Mouse (Mus musculus): ENCODE results near the gene Sgms1. TPM values are rescaled to one million over a fixed set of nuclear protein-coding genes. Genes with fewer than 3 reads are reported as not detected.

The Sgms1 gene
- polyA plus RNA-seq, 1 experiment from 2014 or later, result 28.9 TPM

DNA sequence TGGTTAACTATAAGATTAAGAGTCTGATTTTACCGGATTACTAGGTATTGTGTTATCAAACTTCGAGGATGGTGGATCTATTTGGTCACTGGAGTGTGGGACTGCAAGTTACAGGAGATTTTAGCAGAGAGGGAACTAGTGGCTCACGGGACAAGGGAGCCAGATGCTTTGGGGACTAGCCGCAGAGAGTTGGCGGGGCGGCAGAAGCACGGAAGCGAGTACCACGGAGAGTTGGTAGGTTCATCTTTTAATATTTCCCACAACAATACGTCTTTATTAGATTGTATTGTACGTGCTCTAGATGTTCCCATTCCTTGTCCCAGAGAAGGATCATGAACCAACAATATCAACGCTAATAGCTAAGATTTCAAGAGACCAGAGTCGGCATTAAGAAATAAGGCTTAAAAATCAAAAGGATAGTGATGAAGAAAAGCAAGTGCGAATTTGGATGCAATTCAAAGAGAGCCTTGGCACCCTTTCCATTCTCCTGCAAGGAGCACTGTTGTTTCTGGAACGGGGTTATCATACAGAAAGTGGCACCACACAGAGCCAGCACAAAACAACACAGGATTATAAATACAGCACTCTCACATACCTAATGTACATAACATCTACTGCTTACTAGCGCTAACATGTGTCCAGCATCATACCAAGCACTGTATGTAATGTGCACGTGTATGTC is 56.6 kb downstream of the Sgms1 start:
- no peak for ATAC-seq (ENCODE audit: insufficient number of reproducible peaks, insufficient read depth, low FRiP score, low TSS enrichment)
- H3K4me2 ChIP-seq (replicated peaks), result no peak overlapping the region
- no peaks in the 10 kb centered on the region for H3K36me3 ChIP-seq
- no peaks in the 10 kb centered on the region for H3K9me3 ChIP-seq
- peaks cover 9% of the 10 kb centered on the region for H3K4me1 ChIP-seq
- no peaks in the 10 kb centered on the region for H3K27me3 ChIP-seq
- H3K9ac ChIP-seq, result no peak overlapping the region
- H3K27ac ChIP-seq, result no peak overlapping the region
- WGBS, result 93% methylated on average over 17 of the region's 17 CpGs
- no peak overlapping the region for H3K4me3 ChIP-seq

GRCm38 (mm10) chr19:32330231-32330630 is 59.3 kb downstream of the Sgms1 start:
- H3K4me1 ChIP-seq, result peaks cover 13% of the 10 kb centered on the region
- no peak overlapping the region for H3K4me2 ChIP-seq (replicated peaks)
- H3K4me3 ChIP-seq, result no peak overlapping the region
- H3K9ac ChIP-seq, result no peak overlapping the region
- H3K27me3 ChIP-seq, result no peaks in the 10 kb centered on the region
- no peak for ATAC-seq (ENCODE audit: insufficient number of reproducible peaks, insufficient read depth, low FRiP score, low TSS enrichment)
- H3K36me3 ChIP-seq, result no peaks in the 10 kb centered on the region
- no peak overlapping the region for H3K27ac ChIP-seq
- no peaks in the 10 kb centered on the region for H3K9me3 ChIP-seq
- WGBS, result 77% methylated on average over 3 of the region's 3 CpGs

- Histone ChIP-seq H3K9me3 (no peaks in the 10 kb centered on the region), H3K9ac (no peak overlapping the region)
- WGBS, result 87% methylated on average over 5 of the region's 5 CpGs
Measured at GRCm38 (mm10) chr19:32329511-32329910, 60.0 kb downstream of the Sgms1 start.

GRCm38 (mm10) chr19:32328089-32328828 is 61.3 kb downstream of the Sgms1 start:
- no peaks in the 10 kb centered on the region for H3K36me3 ChIP-seq

More at GRCm38 (mm10) chr19:32329511-32329910, 60.0 kb downstream of the Sgms1 start:
- H3K4me1 ChIP-seq, result peaks cover 20% of the 10 kb centered on the region
- no peak for ATAC-seq (ENCODE audit: insufficient number of reproducible peaks, insufficient read depth, low FRiP score, low TSS enrichment)
- H3K4me2 ChIP-seq (replicated peaks), result no peak overlapping the region
- H3K27ac ChIP-seq, result no peak overlapping the region
- H3K4me3 ChIP-seq, result no peak overlapping the region
- no peaks in the 10 kb centered on the region for H3K27me3 ChIP-seq
- H3K36me3 ChIP-seq, result no peaks in the 10 kb centered on the region

GRCm38 (mm10) chr19:32326621-32327021 is 62.9 kb downstream of the Sgms1 start:
- H3K27me3 ChIP-seq, result no peaks in the 10 kb centered on the region
- no peak overlapping the region for H3K9ac ChIP-seq
- H3K9me3 ChIP-seq, result no peaks in the 10 kb centered on the region
- 17% methylated on average over 4 of the region's 4 CpGs for WGBS
- H3K4me3 ChIP-seq, result no peak overlapping the region
- no peak overlapping the region for H3K4me2 ChIP-seq (replicated peaks)
- 0 out of 2 replicates have a peak, but pooled peaks have one; percentile 56 for ATAC-seq (ENCODE audit: insufficient number of reproducible peaks, insufficient read depth, low FRiP score, low TSS enrichment)
- peaks cover 41% of the 10 kb centered on the region for H3K4me1 ChIP-seq
- no peak overlapping the region for H3K27ac ChIP-seq
- H3K36me3 ChIP-seq, result no peaks in the 10 kb centered on the region

More at GRCm38 (mm10) chr19:32328089-32328828, 61.3 kb downstream of the Sgms1 start:
- H3K27me3 ChIP-seq, result no peaks in the 10 kb centered on the region
- no peak overlapping the region for H3K9ac ChIP-seq
- no peak overlapping the region for H3K4me2 ChIP-seq (replicated peaks)
- 42% methylated on average over 2 of the region's 2 CpGs for WGBS
- H3K4me3 ChIP-seq, result no peak overlapping the region
- H3K9me3 ChIP-seq, result no peaks in the 10 kb centered on the region
- ATAC-seq (ENCODE audit: insufficient number of reproducible peaks, insufficient read depth, low FRiP score, low TSS enrichment), result no peak
- peaks cover 27% of the 10 kb centered on the region for H3K4me1 ChIP-seq
- no peak overlapping the region for H3K27ac ChIP-seq

- H3K4me1 ChIP-seq, result peaks cover 42% of the 10 kb centered on the region
- H3K9me3 ChIP-seq, result no peaks in the 10 kb centered on the region
- H3K27ac ChIP-seq, result no peak overlapping the region
- no peak overlapping the region for H3K9ac ChIP-seq
- no peak for ATAC-seq (ENCODE audit: insufficient number of reproducible peaks, insufficient read depth, low FRiP score, low TSS enrichment)
- no peak overlapping the region for H3K4me3 ChIP-seq
- H3K4me2 ChIP-seq (replicated peaks), result no peak overlapping the region
- 69% methylated on average over 3 of the region's 3 CpGs for WGBS
- H3K36me3 ChIP-seq, result no peaks in the 10 kb centered on the region
- no peaks in the 10 kb centered on the region for H3K27me3 ChIP-seq
Measured at GRCm38 (mm10) chr19:32326156-32326555, 63.4 kb downstream of the Sgms1 start.

DNA sequence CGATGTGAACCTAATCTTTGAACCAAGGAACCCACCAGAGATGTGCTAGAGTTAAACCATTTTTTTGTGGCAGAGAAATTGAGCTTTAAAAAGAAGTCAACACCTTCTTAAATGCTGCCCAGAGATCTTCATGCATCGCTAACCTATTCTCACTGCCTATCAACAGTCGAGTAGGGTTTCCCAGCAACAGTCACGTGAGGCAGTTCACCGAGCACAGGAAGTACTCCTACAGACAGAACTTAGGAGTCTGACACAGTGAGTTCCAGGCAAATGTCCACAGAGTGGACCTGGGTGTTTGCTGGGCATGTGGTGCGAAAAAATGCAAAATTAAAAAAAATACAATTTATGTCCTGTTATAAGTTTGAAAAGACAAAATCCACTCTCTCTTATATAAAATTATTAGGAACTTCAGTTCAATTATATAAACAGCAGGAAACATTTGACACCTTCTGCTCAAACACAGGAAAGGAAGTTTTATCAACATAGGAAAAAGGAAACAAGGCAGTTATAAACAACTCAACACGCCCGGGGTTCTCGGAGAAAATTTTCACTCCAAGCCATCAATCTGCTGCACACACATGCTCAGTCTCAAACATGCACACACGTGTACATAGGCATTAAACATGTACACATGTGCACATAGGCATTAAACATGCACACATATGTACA is 64.3 kb downstream of the Sgms1 start:
- H3K27me3 ChIP-seq, result no peaks in the 10 kb centered on the region
- H3K36me3 ChIP-seq, result no peaks in the 10 kb centered on the region
- 48% methylated on average over 10 of the region's 10 CpGs for WGBS
- no peak overlapping the region for H3K27ac ChIP-seq
- no peaks in the 10 kb centered on the region for H3K9me3 ChIP-seq
- H3K9ac ChIP-seq, result no peak overlapping the region
- 0 out of 2 replicates have a peak overlapping the region, but pooled peaks have one; percentile 9 for H3K4me2 ChIP-seq (replicated peaks)
- H3K4me3 ChIP-seq, result no peak overlapping the region
- H3K4me1 ChIP-seq, result peaks cover 45% of the 10 kb centered on the region
- ATAC-seq (ENCODE audit: insufficient number of reproducible peaks, insufficient read depth, low FRiP score, low TSS enrichment), result 0 out of 2 replicates have a peak, but pooled peaks have one; percentile 48

DNA sequence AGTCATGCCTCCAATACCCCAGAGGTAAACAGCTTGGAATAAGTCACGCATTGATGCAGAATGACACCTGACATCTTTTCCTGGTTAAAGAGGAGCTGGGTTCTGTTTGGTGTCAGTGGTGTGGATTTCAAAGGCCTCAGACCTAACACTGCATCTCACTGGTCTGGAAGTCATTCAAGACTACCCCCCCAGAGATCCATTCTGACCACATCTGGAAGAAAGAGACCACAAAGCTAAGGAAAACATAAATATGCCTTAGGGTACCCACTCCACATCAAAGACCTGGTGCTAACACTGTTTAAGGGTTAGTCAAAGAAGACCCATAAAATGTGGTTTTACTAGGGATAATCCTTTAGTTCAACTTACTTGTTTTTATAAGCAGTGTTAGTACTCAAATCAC is 65.0 kb downstream of the Sgms1 start:
- ATAC-seq (ENCODE audit: insufficient number of reproducible peaks, insufficient read depth, low FRiP score, low TSS enrichment), result peak; percentile 54; the same call in 1 of the 2 replicates
- H3K27ac ChIP-seq, result no peak overlapping the region

DNA sequence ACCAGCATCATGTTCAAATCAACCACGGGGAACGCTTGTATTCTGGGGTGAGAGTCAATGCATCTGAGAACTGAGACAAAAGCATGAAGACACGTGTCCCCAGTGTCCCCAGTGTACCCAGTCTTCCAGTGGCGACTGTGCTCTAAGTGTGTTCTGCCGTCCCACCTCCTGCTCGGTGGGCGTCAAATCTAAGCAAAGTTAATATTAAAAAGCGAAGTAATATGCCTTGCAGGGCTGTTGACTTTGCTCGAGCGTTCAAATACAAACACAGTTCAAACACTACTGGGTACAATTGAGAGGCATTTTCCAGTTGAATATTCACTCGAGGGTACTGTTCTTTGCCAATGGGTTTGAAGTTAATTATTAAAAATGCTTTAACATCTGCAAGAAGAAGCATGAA is 66.4 kb downstream of the Sgms1 start:
- H3K27me3 ChIP-seq, result no peaks in the 10 kb centered on the region

More for the DNA sequence above, 65.0 kb downstream of the Sgms1 start:
- no peaks in the 10 kb centered on the region for H3K9me3 ChIP-seq
- H3K4me1 ChIP-seq, result peaks cover 45% of the 10 kb centered on the region
- WGBS, result 26% methylated on average over 1 of the region's 1 CpGs
- H3K4me3 ChIP-seq, result no peak overlapping the region
- H3K9ac ChIP-seq, result no peak overlapping the region
- no peaks in the 10 kb centered on the region for H3K36me3 ChIP-seq
- H3K4me2 ChIP-seq (replicated peaks), result no peak overlapping the region
- H3K27me3 ChIP-seq, result no peaks in the 10 kb centered on the region

DNA sequence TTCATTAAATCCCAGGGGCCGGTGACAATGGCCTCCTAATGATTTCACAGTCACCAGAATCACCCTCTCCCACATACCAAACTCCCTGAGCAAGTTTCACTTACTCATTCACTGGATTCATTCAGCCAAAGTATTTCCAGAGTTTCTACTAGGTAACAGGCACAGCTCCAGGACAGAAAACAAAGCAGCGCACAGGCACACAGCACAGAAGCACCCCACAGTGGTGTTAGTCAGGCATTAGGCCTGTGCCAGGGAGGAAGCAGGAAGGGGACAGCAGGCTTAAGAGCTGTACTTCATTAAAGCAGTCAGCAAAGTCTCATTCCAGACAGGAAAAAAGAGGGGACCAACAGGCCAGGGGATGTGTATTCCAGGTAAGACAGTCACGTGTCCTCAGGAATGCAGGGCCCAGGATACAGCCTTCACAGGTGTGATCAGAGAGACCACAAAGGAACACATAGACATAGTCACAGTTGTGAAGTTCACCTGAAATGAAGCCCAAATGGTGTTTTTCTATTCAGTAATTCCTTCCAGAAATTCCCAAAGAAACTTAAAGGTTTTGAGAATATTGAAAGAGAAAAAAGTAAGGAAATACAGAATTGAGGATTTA is 67.0 kb downstream of the Sgms1 start:
- peak overlapping the region; percentile 15; the same call in 1 of the 2 replicates for H3K9ac ChIP-seq
- H3K4me3 ChIP-seq, result no peak overlapping the region
- no peak overlapping the region for H3K4me2 ChIP-seq (replicated peaks)
- no peaks in the 10 kb centered on the region for H3K36me3 ChIP-seq
- H3K27me3 ChIP-seq, result no peaks in the 10 kb centered on the region
- ATAC-seq (ENCODE audit: insufficient number of reproducible peaks, insufficient read depth, low FRiP score, low TSS enrichment), result no peak
- H3K27ac ChIP-seq, result peak overlapping the region; percentile 63
- no peaks in the 10 kb centered on the region for H3K9me3 ChIP-seq
- 12% methylated on average over 3 of the region's 3 CpGs for WGBS
- peaks cover 45% of the 10 kb centered on the region for H3K4me1 ChIP-seq

More for the DNA sequence above, 66.4 kb downstream of the Sgms1 start:
- Histone ChIP-seq H3K4me3 (no peak overlapping the region), H3K9me3 (no peaks in the 10 kb centered on the region), H3K9ac (no peak overlapping the region), H3K4me2 (replicated peaks) (no peak overlapping the region), H3K36me3 (no peaks in the 10 kb centered on the region), H3K4me1 (peaks cover 45% of the 10 kb centered on the region), H3K27ac (no peak overlapping the region)
- no peak for ATAC-seq (ENCODE audit: insufficient number of reproducible peaks, insufficient read depth, low FRiP score, low TSS enrichment)
- 65% methylated on average over 11 of the region's 11 CpGs for WGBS

- Histone ChIP-seq H3K9ac (no peak overlapping the region), H3K27me3 (no peaks in the 10 kb centered on the region), H3K4me2 (replicated peaks) (no peak overlapping the region), H3K36me3 (no peaks in the 10 kb centered on the region), H3K4me1 (peaks cover 33% of the 10 kb centered on the region), H3K9me3 (no peaks in the 10 kb centered on the region), H3K27ac (no peak overlapping the region), H3K4me3 (no peak overlapping the region)
- WGBS, result 51% methylated on average over 4 of the region's 4 CpGs
- no peak for ATAC-seq (ENCODE audit: insufficient number of reproducible peaks, insufficient read depth, low FRiP score, low TSS enrichment)
Measured at GRCm38 (mm10) chr19:32320366-32320666, 69.2 kb downstream of the Sgms1 start.
